Comparison of ENCODE assay signal across 8 mouse cellular contexts in genomic region chr17:46433627-46434026, GRCm38 (mm10). TPM values are rescaled to one million over a fixed set of nuclear protein-coding genes. Genes with fewer than 3 reads are reported as not detected.
DNase-seq lines count a peak whose midpoint lies in the region; ATAC-seq and TF ChIP-seq lines count a peak whose summit lies in the region.

No protein-coding gene starts in this region.

- H3K36me3 ChIP-seq in intestine, embryonic 14.5 days (ENCODE audit: control insufficient read depth, insufficient read depth, low read length): no peaks in the 10 kb centered on the region
- no peaks in the 10 kb centered on the region for H3K36me3 ChIP-seq in liver, embryonic 13.5 days

- intact Hi-C loops in gastrocnemius, adult 2 months (cut with DNase I): no loop called here

- H3K4me2 ChIP-seq in intestine, embryonic 14.5 days (ENCODE audit: low read length): peak overlapping the region; percentile 49
- peak overlapping the region; percentile 41 for H3K4me2 ChIP-seq in liver, embryonic 13.5 days

- H3K4me1 ChIP-seq in intestine, embryonic 14.5 days (replicated peaks; ENCODE audit: control insufficient read depth, insufficient read depth, low read length): no peaks in the 10 kb centered on the region
- H3K4me1 ChIP-seq in liver, embryonic 13.5 days (replicated peaks): peaks cover 8% of the 10 kb centered on the region

- peak; percentile 47 for DNase-seq in gastrocnemius, adult 2 months
- DNase-seq in gastrocnemius, postnatal 10 days: no peak
- DNase-seq in embryo, embryonic 11 days: peak; percentile 69
- DNase-seq in intestine, embryonic 14.5 days (ENCODE audit: low spot score): no peak
- DNase-seq in liver, embryonic 13.5 days: no peak
- DNase-seq in testis, postnatal 14 days (ENCODE audit: low spot score): peak; percentile 67
- DNase-seq in frontal cortex, postnatal 25 days (ENCODE audit: low spot score in 2 of 2): no peak

- no peak overlapping the region for H3K27ac ChIP-seq in gastrocnemius, adult 2 months
- no peak overlapping the region for H3K27ac ChIP-seq in intestine, embryonic 14.5 days (ENCODE audit: low read depth)
- H3K27ac ChIP-seq in liver, embryonic 13.5 days: no peak overlapping the region

- no peaks in the 10 kb centered on the region for H3K9me3 ChIP-seq in intestine, embryonic 14.5 days (ENCODE audit: control insufficient read depth, low read length)
- no peaks in the 10 kb centered on the region for H3K9me3 ChIP-seq in liver, embryonic 13.5 days (replicated peaks)

- TF ChIP-seq CTCF in gastrocnemius, adult 2 months (IDR thresholded peaks at IDR 0.05): no peak

- H3K9ac ChIP-seq in intestine, embryonic 14.5 days (ENCODE audit: low read length): no peak overlapping the region
- no peak overlapping the region for H3K9ac ChIP-seq in liver, embryonic 13.5 days

- ATAC-seq in intestine, embryonic 14.5 days (replicated peaks; ENCODE audit: low FRiP score, low TSS enrichment, low read depth): 0 out of 2 replicates have a peak, but pooled peaks have one; percentile 40
- peak; percentile 39 for ATAC-seq in liver, embryonic 13.5 days (ENCODE audit: low read depth)
- no peak for ATAC-seq in CD4-positive, CD25-positive, alpha-beta regulatory T cell, adult 4 months

- H3K27me3 ChIP-seq in intestine, embryonic 14.5 days (replicated peaks; ENCODE audit: control insufficient read depth, insufficient read depth, low read length): 0 out of 2 replicates have a peak, but pooled peaks cover 7% of the 10 kb centered on the region
- peaks cover 66% of the 10 kb centered on the region for H3K27me3 ChIP-seq in liver, embryonic 13.5 days

- 7% methylated on average over 17 of the region's 17 CpGs for whole genome bisulfite sequencing in intestine, embryonic 14.5 days
- WGBS in liver, embryonic 13.5 days (ENCODE audit: insufficient replicate concordance): 11% methylated on average over 17 of the region's 17 CpGs

- peak overlapping the region; percentile 11; the same call in 1 of the 2 replicates for H3K4me3 ChIP-seq in gastrocnemius, adult 2 months
- no peak overlapping the region for H3K4me3 ChIP-seq in intestine, embryonic 14.5 days (ENCODE audit: low read depth, low read length)
- no peak overlapping the region; the same call in 1 of the 2 replicates for H3K4me3 ChIP-seq in liver, embryonic 13.5 days (replicated peaks)

RNA-seq across cellular contexts. Expression of gene Slc22a7, which starts 4.6 kb away (rescaled TPM):
- total RNA-seq in gastrocnemius, adult 2 months (2021): not detected
- under 1 TPM in 1 of 2 experiments, not detected in 1; 0.36 TPM for total RNA-seq in gastrocnemius, postnatal 10 days (2021)
- not detected in 2 replicates for polyA plus RNA-seq in intestine, embryonic 14.5 days (2014; fragmentation: Nextera tagmentation; extraction: Ambion mirVana)
- not detected in 2 replicates for polyA plus RNA-seq in liver, embryonic 13.5 days (2015; fragmentation: Nextera tagmentation; extraction: Ambion mirVana)
- not detected for polyA plus RNA-seq in CD4-positive, CD25-positive, alpha-beta regulatory T cell, adult 4 months (2017; shearing (Covaris generic))

RNA-seq across cellular contexts. Expression of gene Crip3, which starts 4.9 kb away (rescaled TPM):
- total RNA-seq in gastrocnemius, adult 2 months (2021): under 1 TPM; 0.33 to 0.66 TPM
- 1 to 10 TPM; 1.9 to 2.0 TPM for total RNA-seq in gastrocnemius, postnatal 10 days (2021)
- polyA plus RNA-seq in intestine, embryonic 14.5 days (2014; fragmentation: Nextera tagmentation; extraction: Ambion mirVana): 0.57 and 0.67 TPM in 2 replicates
- polyA plus RNA-seq in liver, embryonic 13.5 days (2015; fragmentation: Nextera tagmentation; extraction: Ambion mirVana): not detected in 2 replicates
- polyA plus RNA-seq in CD4-positive, CD25-positive, alpha-beta regulatory T cell, adult 4 months (2017; shearing (Covaris generic)): not detected

RNA-seq across cellular contexts. Expression of gene Zfp318, which starts 50.1 kb away (rescaled TPM):
- 10 to 100 TPM; 14.1 to 17.4 TPM for total RNA-seq in gastrocnemius, adult 2 months (2021)
- 10 to 100 TPM; 17.5 to 24.1 TPM for total RNA-seq in gastrocnemius, postnatal 10 days (2021)
- polyA plus RNA-seq in intestine, embryonic 14.5 days (2014; fragmentation: Nextera tagmentation; extraction: Ambion mirVana): 8.5 and 14.6 TPM in 2 replicates
- 1.2 and 1.4 TPM in 2 replicates for polyA plus RNA-seq in liver, embryonic 13.5 days (2015; fragmentation: Nextera tagmentation; extraction: Ambion mirVana)
- 1 to 10 TPM; 5.0 to 6.7 TPM for polyA plus RNA-seq in CD4-positive, CD25-positive, alpha-beta regulatory T cell, adult 4 months (2017; shearing (Covaris generic))

RNA-seq across cellular contexts. Expression of gene Ttbk1, which starts 53.8 kb away (rescaled TPM):
- under 1 TPM; 0.08 to 0.22 TPM for total RNA-seq in gastrocnemius, adult 2 months (2021)
- total RNA-seq in gastrocnemius, postnatal 10 days (2021): 1 to 10 TPM; 3.9 to 4.5 TPM
- 0.32 and 0.39 TPM in 2 replicates for polyA plus RNA-seq in intestine, embryonic 14.5 days (2014; fragmentation: Nextera tagmentation; extraction: Ambion mirVana)
- polyA plus RNA-seq in liver, embryonic 13.5 days (2015; fragmentation: Nextera tagmentation; extraction: Ambion mirVana): 0.02 TPM in 2 replicates
- polyA plus RNA-seq in CD4-positive, CD25-positive, alpha-beta regulatory T cell, adult 4 months (2017; shearing (Covaris generic)): under 1 TPM; 0.24 to 0.55 TPM

Comparison
In these comparisons a context has a peak if more than half of its experiments do, and no peak if none do; other contexts are left out.
1. DNase-seq: peak in gastrocnemius, adult 2 months (single experiment), embryo, embryonic 11 days (single experiment) and testis, postnatal 14 days (single experiment); none in gastrocnemius, postnatal 10 days (single experiment), intestine, embryonic 14.5 days (single experiment), liver, embryonic 13.5 days (single experiment) and frontal cortex, postnatal 25 days (0 of 2).